Mouse (Mus musculus): ENCODE measurements around the gene Abcc4. TPM values are rescaled to one million over a fixed set of nuclear protein-coding genes. Genes with fewer than 3 reads are reported as not detected.

Abcc4 gene
- total RNA-seq, 2 experiments from 2014 or later = 10.1 to 12.5 TPM

DNA sequence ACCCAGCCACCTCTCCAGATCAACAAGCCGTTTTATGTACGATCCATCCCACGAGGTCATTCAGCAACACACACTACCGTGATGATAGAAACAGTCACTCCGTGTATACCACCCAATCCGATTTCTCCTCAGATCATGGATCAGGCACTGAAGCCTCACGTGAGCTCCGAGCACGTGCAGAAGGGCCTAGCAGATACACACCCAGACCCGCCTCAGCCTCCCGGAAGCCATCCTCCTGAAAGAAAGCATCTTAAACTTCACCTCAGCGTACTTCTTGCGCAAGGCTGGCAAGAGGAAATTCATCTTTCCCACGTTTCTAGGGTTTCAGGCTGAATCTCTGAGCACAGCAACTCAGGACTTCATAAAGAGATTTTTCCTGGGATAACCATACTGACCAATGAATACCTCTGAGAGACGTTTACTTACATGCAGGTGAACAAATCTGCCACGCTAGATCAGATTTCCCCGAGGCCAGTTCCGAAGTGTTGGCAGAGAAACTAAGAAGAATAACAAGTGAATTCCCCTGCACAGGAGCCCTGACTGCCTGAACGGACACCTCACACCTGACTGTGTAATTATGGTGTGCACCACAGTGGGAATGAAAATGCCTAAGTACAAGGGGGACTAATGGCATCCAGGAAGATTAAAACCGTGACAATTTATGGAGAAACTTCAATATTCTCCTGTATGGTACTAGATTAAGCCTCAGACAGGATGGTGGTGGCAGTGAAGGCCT is 54.1 kb downstream of the Abcc4 start:
- ATAC-seq (replicated peaks; ENCODE audit: low FRiP score, poor library complexity, severe bottlenecking) = no peak

DNA sequence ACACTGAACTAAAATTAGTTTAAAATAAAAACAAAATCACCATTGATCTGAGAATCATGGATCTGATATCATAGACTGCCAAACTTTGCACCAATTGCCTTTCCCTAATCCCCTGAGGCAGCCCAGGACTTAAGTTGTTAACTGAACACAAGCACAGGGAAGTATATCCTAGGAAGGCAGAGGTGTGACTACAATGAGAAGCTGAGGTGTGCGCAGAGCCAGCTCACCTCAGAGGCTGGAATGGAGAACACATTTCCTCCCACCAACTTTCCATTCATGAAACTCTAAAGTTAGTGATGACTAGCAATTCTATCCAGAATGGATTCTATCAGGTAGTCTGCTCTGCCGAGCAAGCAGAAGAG is 56.1 kb downstream of the Abcc4 start:
- peak; percentile 57; the same call in 1 of the 2 replicates for ATAC-seq (replicated peaks; ENCODE audit: low FRiP score, poor library complexity, severe bottlenecking)

DNA sequence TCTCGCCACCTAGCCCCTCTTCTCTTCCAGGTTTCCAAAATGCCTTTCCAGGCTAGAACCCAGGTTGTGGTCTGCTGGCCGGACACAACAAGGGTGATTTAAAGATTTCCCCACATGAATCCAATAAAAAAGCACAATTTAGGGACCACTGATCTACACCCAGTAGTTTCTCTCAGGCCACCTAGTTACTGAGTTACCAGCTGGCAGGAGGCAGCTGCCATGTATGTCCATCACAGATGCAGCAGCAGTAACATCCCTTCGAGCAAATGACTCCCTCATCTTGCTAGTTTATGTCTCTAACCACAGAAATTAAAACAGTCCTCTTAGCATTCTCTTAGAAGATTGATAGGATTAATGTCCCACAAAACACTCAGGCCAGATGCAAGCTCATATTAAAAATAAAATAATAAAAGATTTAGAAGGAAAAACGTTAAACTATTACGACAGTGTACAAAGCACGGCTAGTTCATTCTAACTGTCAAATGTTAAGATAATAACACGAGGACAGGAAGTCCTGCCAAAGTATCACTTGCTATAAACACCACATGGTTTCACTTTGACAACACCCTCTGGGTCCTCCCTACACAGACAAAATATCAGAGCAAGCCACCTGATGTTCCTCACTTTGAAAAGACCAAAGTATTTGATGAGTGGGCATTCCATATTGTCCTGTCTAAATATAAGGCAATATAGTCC is 56.7 kb downstream of the Abcc4 start:
- peak; percentile 78 for ATAC-seq (replicated peaks; ENCODE audit: low FRiP score, poor library complexity, severe bottlenecking)

DNA sequence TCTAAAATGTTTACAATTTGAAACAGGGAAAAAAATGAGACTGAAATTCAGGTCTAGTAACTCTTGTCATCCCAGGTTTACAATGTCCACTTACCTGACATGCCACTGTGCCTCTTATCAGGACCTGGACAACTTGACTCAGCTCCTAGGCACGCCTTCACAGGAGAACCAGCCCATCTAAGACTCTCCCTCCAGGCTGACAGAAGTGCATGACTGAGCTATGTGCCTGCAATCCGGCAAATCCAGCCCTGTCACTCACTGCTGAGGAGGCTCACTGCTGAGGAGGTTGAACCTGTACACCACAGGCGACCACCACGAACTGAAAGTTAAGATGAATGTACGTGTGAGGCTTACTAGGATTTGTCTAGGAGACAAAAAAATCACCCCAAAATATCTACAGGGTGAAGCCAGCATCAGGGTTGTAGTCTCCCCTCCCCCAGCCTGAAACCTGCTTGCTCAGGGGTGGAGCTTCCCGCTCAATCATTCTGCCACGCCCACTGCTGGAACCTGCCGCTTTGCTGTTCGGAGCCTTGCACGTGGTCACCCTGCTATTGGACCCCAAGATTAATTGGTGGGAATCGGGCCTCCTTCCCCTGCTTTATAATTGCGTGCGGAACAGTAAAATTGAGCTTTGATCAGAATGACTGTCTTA is 63.0 kb downstream of the Abcc4 start:
- peak; percentile 89 for ATAC-seq (replicated peaks; ENCODE audit: low FRiP score, poor library complexity, severe bottlenecking)

DNA sequence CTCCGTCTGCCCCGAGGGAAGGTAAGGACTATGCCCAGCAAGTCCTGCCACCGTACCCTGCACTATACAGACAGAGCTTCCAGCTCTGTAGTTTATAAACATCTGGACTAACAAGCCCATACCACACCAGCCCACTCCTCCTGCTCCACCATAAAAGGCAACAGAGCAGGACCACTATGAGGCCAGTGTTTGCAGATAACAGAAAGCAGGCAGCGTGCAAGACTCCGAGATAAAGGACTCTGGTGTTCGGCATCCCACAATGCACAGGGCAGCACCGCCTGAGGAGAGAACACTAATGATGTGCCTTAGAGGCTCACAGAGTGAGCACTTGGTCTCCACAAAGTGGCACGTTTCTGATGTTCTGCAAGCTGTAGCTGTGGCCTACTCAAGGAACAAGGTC is 63.9 kb downstream of the Abcc4 start:
- ATAC-seq (replicated peaks; ENCODE audit: low FRiP score, poor library complexity, severe bottlenecking) = peak; percentile 77

DNA sequence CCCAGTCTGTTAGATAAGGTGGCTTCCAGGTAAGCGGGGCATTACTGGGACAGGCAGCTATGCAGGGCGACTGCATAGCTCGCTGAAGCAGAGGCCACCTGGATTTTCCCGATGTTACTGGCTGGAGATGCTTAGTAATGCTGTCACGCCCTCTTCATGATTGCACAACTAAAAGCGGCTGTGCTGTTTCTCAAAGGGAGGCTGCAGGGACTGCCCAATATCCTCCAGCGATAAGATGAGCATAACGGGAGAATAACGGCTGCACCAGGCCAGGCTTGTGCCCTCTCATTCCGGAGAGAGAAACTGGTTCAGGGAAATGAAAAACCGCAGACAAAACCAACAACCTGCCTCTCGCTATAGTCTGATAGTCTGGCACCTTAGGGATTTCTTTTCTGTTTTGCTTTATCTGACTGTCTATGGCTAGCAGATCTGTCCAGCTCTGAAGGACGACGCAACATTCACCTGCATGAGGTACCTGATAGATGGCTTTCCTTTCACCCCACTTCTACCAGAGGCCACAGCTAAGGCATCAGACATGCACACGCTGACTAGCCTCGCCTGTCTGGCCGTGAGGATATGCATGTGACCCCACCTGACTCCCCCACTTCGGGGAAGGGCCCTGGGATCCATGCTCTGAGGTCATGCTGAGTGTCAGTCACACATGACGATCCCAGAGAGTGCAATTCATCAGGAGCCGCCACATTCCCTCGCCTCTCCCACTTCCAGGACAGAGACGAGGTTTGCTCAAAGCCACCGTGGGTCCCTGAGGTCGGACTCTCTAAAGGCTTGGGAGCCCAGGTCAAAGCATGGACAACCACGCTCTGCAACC is 67.4 kb downstream of the Abcc4 start:
- no peak for ATAC-seq (replicated peaks; ENCODE audit: low FRiP score, poor library complexity, severe bottlenecking)

DNA sequence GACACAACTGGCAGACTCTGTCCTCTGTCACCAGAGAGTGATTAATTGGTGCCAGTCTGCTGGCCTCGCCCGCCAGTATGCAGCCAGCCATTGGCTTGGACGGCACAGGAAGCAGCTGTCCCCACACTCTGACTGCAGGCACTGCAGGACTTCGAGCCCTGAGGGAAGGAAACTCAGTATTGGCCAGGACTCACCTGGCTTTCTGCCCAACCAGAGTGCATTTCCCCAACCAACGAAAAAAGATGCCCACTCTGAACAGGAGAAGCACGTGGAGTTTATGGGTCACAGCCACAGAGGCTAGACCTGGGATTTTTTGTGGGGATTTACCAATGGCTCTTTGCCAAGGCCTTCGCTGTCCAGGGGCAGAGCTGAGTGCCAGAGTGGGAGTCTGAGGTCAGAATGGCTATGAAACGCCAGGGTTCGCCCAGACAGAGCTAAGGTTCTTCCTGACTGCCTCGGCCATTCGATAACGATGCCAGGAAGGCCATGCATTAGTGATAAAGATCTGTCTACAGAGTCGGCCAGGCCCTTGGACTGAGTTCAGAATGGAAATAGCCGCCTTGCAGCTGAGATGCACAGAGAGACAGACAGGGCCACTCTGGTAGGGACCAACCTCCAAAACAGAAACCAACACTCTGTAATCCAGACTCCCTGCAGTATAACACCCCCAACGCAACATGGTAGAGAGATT is 70.4 kb downstream of the Abcc4 start:
- peak; percentile 22; the same call in 1 of the 2 replicates for ATAC-seq (replicated peaks; ENCODE audit: low FRiP score, poor library complexity, severe bottlenecking)

DNA sequence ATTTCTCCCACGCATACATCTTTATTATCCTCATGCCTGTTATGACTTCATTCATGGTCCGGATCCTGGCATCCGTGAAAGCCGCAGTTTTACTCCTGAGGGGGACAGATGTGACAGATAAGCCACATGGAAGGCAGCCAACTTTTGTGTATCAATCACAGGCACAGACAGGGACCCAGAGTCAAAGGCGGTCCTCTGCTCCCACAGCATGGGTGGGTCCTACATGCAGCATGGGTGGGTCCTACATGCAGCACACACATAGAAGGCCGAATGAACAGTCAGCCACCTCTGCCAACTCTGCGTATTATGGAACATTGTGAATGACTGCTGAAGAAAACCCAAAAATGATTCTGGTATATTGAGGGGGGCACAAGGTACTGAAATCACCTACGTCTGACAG is 76.4 kb downstream of the Abcc4 start:
- no peak for ATAC-seq (replicated peaks; ENCODE audit: low FRiP score, poor library complexity, severe bottlenecking)

DNA sequence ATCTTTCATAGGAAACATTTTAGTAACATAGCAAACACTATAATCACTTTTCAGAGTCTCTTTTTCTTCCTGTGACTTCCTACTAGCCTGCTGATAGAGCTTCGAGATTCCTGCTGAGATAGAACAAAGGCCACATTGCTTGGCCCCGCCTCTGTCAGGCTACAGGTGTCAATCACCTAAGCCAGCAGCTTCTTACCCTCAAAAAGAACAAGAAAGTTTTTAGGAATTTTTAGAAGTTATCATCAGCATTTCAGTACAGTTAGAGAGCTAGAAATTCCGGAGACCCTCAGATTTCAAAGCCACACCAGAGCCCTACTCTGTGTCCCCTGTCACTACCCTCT is 84.6 kb downstream of the Abcc4 start:
- ATAC-seq (replicated peaks; ENCODE audit: low FRiP score, poor library complexity, severe bottlenecking) = no peak

DNA sequence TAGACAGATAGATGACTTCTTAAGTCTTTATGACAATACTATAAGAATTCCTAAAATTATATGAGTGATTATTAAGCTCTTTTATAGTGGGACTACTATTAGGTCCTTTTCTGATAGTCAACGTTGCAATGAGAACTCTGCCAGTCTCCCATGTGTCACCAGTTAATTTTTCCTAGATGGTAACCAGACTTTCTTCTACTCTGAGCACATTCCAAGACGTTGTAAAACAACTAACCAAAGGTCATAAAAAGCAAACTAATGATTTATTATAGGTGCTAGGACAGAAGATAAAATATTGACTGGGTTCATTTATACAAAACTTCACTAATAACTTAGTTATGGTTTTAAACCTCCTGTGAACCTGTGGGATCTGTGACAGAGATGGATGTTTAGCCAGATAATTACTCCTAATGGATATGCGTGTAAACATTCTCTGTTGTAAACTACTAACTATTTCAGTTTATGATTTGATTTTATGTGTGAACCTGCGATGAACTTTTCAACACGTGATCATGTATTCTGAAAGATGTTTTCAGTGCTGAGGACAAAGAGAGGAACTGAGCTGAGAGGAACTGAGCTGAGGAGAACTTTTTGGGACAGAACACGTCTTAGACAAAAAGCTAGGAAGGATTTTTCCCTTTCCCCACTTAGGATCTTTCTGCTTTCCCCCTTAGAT is 85.1 kb downstream of the Abcc4 start:
- no peak for ATAC-seq (replicated peaks; ENCODE audit: low FRiP score, poor library complexity, severe bottlenecking)

DNA sequence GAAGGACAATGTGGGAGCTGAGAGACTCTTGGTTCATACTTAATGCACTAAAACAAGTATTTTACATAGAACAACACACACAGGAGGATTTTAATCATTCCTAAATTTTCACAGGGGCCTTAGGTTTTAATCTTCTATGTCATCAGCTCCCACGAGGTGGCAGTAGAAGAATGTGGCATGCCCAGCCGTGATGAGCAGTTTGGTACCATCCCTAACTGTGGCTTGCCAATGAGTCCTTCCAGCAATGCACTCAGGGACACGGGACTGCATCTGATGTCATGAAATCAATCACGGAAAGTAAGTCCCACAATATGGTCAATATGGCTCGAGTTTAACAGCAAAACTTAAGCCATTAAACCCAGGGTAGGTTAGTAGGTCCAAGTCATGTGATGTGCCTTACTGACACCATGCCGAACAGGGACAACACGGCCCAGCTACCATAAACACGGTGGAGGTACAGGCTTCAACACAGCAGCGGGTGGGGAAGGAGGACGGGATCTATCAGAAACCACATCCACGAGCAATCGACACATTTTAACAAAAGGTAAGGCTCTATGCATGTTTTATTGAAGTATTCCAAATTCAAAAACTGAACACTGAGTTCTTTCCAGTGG is 89.2 kb downstream of the Abcc4 start:
- 0 out of 2 replicates have a peak, but pooled peaks have one; percentile 45 for ATAC-seq (replicated peaks; ENCODE audit: low FRiP score, poor library complexity, severe bottlenecking)

DNA sequence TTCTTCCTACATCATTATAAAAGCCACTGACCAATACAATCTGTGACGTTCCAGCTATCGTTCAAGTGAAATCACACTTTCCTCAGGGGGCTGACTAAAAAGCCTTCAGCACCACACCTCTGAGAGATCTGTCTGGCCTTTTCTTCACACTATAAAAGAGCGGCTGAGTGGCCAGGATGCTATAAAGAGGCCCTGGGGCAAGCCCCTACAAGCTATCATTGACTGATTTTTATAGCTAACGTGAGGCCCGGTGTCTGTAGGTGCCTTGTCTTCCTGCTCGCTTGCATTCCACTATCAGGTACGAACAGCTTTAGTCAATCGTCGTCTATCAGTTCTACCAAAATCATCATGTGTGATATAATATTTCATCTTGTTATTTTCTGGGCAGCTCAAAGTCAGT is 92.3 kb downstream of the Abcc4 start:
- no peak for ATAC-seq (replicated peaks; ENCODE audit: low FRiP score, poor library complexity, severe bottlenecking)

DNA sequence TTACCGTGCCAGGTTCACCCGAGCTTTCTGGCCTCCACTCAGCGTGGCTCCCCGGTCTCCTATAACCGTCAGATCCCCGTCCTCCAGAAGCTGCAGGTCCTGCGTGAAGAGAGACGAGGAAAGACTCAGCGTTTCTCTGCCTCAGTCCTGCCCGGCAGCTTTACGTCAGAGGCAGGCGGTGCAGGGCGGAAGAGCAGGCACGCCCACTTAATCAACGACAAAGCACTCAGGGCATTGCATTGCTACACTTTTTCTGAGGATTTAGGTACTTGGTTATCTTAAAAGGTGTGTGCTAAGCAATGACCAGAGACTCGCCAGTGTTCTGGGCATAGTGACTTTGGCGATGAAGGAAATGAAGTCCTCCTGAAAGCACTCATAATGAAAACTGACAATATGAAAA is 94.3 kb downstream of the Abcc4 start:
- no peak for ATAC-seq (replicated peaks; ENCODE audit: low FRiP score, poor library complexity, severe bottlenecking)

DNA sequence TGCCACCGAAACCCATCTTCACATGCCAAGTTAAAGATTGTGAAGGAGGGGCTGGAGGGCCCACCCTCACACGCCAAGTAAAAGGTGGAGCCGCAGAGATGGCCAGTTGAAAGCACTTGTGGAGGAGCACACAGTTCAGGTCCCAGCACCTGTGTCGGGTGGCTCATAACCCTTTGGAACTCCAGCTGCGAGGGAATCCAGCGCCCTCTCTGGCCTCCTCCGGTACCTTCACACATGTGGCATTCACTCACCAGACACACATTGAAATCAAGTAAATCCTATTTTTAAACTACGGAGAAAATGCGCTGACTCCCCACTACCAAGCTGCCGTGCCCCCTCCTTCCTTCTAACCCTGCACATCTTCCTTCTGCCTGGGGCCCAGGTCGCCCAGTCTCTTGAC is 95.2 kb downstream of the Abcc4 start:
- ATAC-seq (replicated peaks; ENCODE audit: low FRiP score, poor library complexity, severe bottlenecking) = no peak

DNA sequence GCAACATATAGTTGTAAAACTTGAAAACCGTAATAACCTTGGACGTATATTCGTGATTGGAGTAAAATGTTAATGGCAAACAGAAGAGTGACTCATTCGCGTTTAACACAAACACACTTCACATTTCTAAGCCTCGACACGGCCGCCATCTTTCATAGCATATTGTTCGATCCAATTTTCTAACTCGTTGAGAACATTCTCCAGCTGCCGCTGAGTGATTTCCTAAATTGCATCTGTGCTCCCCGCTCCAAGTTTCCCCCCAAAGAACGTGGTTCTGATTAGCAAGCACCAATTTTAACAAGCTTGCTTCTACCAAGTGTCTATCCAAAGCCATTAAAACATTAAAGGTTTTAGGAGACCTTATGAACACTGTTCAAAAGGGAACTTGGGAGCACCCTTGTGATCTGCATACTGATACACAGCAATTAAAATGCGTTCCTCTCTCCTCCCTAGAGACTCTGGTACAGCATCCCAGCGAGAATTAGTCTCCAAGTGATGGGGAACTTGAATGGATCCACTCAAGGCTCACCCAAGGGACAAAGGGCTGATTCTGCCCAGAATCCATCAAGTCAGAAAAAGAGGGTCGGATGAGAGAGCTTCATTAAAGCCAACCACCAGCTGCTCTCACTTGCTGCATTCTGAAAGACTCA is 97.1 kb downstream of the Abcc4 start:
- ATAC-seq (replicated peaks; ENCODE audit: low FRiP score, poor library complexity, severe bottlenecking) = no peak

DNA sequence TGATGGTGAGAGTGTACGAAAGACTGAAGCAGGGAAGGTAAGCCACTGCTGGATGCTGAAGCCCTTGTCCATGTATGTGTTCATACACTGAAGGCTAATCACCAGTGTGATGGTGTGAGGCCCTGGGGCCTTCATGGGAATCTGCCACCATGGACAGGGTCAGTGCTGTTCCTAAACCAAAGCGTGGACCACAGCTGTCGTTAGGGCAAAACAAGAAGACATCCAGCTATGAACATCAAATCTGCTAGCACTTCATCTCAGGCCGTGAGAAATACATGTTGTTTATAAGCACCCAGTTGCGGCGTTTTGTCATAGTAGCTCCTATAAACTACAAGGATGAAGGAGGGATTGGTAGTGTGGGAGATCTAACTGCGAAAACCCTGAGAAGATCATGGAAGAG is 97.7 kb downstream of the Abcc4 start:
- ATAC-seq (replicated peaks; ENCODE audit: low FRiP score, poor library complexity, severe bottlenecking) = no peak

DNA sequence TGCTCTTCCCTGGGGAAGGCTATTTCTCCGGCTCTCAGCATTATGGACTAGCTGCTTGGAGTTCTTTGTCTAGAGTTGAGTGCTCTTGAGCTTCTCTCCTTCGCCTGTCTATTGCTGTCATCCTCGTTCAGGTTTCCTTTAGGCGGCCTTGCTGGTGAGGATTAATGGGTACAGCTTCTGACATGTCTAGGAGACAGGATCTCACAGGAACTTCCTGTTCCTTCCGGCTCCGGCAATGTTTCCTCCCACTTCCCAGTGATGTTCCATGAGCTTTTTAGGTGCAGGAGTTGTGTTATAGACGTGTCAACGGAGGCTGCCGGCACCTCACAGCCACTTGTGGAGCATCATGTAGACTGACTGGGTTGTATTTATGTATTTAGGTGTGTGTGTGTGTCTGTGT is 99.5 kb downstream of the Abcc4 start:
- no peak for ATAC-seq (replicated peaks; ENCODE audit: low FRiP score, poor library complexity, severe bottlenecking)

DNA sequence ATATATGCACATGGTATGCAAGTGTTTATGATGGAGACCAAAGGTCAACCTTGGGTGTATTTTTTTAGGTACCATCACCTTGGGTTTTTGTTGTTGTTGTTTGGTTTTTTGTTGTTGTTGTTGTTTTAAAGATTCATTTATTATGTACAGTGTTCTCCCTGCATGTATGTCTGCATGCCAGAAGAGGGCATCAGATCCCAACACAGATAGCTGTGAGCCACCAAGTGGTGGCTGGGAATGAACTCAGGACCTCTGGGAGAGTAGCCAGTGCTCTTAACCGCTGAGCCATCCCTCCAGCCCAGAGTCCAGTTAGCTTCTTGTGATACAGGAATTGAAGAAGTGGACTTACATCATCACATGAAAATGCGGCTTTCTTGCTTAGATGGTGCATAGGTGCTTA is 101.1 kb downstream of the Abcc4 start:
- ATAC-seq (replicated peaks; ENCODE audit: low FRiP score, poor library complexity, severe bottlenecking) = no peak

All from erythroblast, adult 5-6 weeks (primary cell).